In genomic region chr14:7817770-7818462, GRCm38 (mm10) we compare ENCODE assay signal across 8 mouse cellular contexts. TPM values are rescaled to one million over a fixed set of nuclear protein-coding genes. Genes with fewer than 3 reads are reported as not detected.
DNase-seq lines count a peak whose midpoint lies in the region; ATAC-seq and TF ChIP-seq lines count a peak whose summit lies in the region.

TSS of gene Flnb (plus strand) at chr14:7817957.

- ATAC-seq in hindbrain, embryonic 11.5 days (ENCODE audit: low FRiP score): peak; percentile 98
- ATAC-seq in lung, embryonic 16.5 days (ENCODE audit: low read depth): peak; percentile 96

- peak within 1 kb of the TSS; percentile 73 for H3K9ac ChIP-seq in hindbrain, embryonic 11.5 days (ENCODE audit: low read depth, low read length)
- peak within 1 kb of the TSS; percentile 75 for H3K9ac ChIP-seq in lung, embryonic 16.5 days (ENCODE audit: low read length)

- TF ChIP-seq CTCF in thymus, adult 2 months (IDR thresholded peaks at IDR 0.05; ENCODE audit: borderline replicate concordance, control insufficient read depth, extremely low read depth, insufficient read depth, low read length, poor library complexity): peak; percentile 90

- peaks cover 4% of the 10 kb centered on the region; the same call in 1 of the 2 replicates for H3K4me1 ChIP-seq in hindbrain, embryonic 11.5 days (replicated peaks; ENCODE audit: control insufficient read depth, insufficient read depth, low read length)
- peaks cover 17% of the 10 kb centered on the region for H3K4me1 ChIP-seq in lung, embryonic 16.5 days (replicated peaks; ENCODE audit: control insufficient read depth, insufficient read depth, low read length)
- peaks cover 14% of the 10 kb centered on the region for H3K4me1 ChIP-seq in thymus, adult 2 months (replicated peaks; ENCODE audit: control insufficient read depth, insufficient read depth, low read length)

- peak within 1 kb of the TSS; percentile 92 for H3K4me2 ChIP-seq in hindbrain, embryonic 11.5 days (replicated peaks; ENCODE audit: low read depth, low read length)
- H3K4me2 ChIP-seq in lung, embryonic 16.5 days (ENCODE audit: low read depth, low read length): peak within 1 kb of the TSS; percentile 72

- H3K4me3 ChIP-seq in hindbrain, embryonic 11.5 days (ENCODE audit: low read depth, low read length): peak within 1 kb of the TSS; percentile 66
- peak within 1 kb of the TSS; percentile 62 for H3K4me3 ChIP-seq in lung, embryonic 16.5 days (ENCODE audit: low read length)
- peak within 1 kb of the TSS; percentile 70 for H3K4me3 ChIP-seq in thymus, adult 2 months (ENCODE audit: control insufficient read depth, insufficient read depth, low read length)

- no peaks in the 10 kb centered on the region for H3K9me3 ChIP-seq in hindbrain, embryonic 11.5 days (ENCODE audit: control insufficient read depth, low read length)
- no peaks in the 10 kb centered on the region for H3K9me3 ChIP-seq in lung, embryonic 16.5 days (ENCODE audit: control insufficient read depth, low read length)

- H3K27ac ChIP-seq in hindbrain, embryonic 11.5 days (ENCODE audit: low read depth, low read length): no peak within 1 kb of the TSS
- peak within 1 kb of the TSS; percentile 40 for H3K27ac ChIP-seq in lung, embryonic 16.5 days (ENCODE audit: low read length)
- H3K27ac ChIP-seq in thymus, adult 2 months (ENCODE audit: control insufficient read depth, insufficient read depth, low read length): no peak within 1 kb of the TSS

- no peaks in the 10 kb centered on the region for H3K27me3 ChIP-seq in hindbrain, embryonic 11.5 days (ENCODE audit: control insufficient read depth, insufficient read depth, low read length)
- no peaks in the 10 kb centered on the region for H3K27me3 ChIP-seq in lung, embryonic 16.5 days (ENCODE audit: control insufficient read depth, insufficient read depth, low read depth, low read length)
- H3K27me3 ChIP-seq in thymus, adult 2 months (ENCODE audit: control insufficient read depth, insufficient read depth, low read length): peaks cover 5% of the 10 kb centered on the region; the same call in 1 of the 2 replicates

- TF ChIP-seq POLR2A in thymus, adult 2 months (IDR thresholded peaks at IDR 0.05; ENCODE audit: control insufficient read depth, extremely low read depth, insufficient read depth, low read length, poor library complexity): peak; percentile 25; the same call in 1 of the 2 replicates

- under 1% methylated on average over 49 of the region's 49 CpGs for WGBS in hindbrain, embryonic 11.5 days
- WGBS in lung, embryonic 16.5 days: 0% methylated on average over 49 of the region's 49 CpGs
- WGBS in thymus, adult 2 months: under 1% methylated on average over 49 of the region's 49 CpGs

- DNase-seq in NIH3T3 (ENCODE audit: low read depth): peak; percentile 97
- DNase-seq in cerebellum, adult 9-10 months: peak; percentile 99
- DNase-seq in frontal cortex, postnatal 10 days (ENCODE audit: low spot score in 2 of 2): peak; percentile 87 to 95
- peak; percentile 99 for DNase-seq in hindbrain, embryonic 11.5 days (ENCODE audit: low spot score)
- DNase-seq in layer of hippocampus, adult 9-11 months: peak; percentile 95
- peak; percentile 88 for DNase-seq in ovary, adult 18-20 months (ENCODE audit: low spot score)
- DNase-seq in thymus, adult 2 months: peak; percentile 99

- no peaks in the 10 kb centered on the region for H3K36me3 ChIP-seq in hindbrain, embryonic 11.5 days (ENCODE audit: control insufficient read depth, insufficient read depth, low read length)
- no peaks in the 10 kb centered on the region for H3K36me3 ChIP-seq in lung, embryonic 16.5 days (ENCODE audit: control insufficient read depth, insufficient read depth, low read length)
- no peaks in the 10 kb centered on the region for H3K36me3 ChIP-seq in thymus, adult 2 months (ENCODE audit: control insufficient read depth, insufficient read depth, low read length)

RNA-seq across cellular contexts. Expression of gene Flnb, which starts in this region (rescaled TPM):
- polyA plus RNA-seq in hindbrain, embryonic 11.5 days (2014; fragmentation: Nextera tagmentation; extraction: Ambion mirVana): 12.9 and 16.5 TPM in 2 replicates
- 15.2 and 16.0 TPM in 2 replicates for polyA plus RNA-seq in lung, embryonic 16.5 days (2015; fragmentation: Nextera tagmentation; extraction: Ambion mirVana)
- 26.4 and 26.5 TPM in 2 replicates for polyA plus RNA-seq in thymus, adult 2 months (2012; rRNA removed)
